Mouse (Mus musculus) midbrain, embryonic 11.5 days (tissue): Measurements from ENCODE around the gene Rnf126. TPM values are rescaled to one million over a fixed set of nuclear protein-coding genes. Genes with fewer than 3 reads are reported as not detected.

ENCODE experiments used
- ATAC-seq: fragments of 200-750 bp; cut with Nextera tagmentation; 2 replicates; pipeline ENCODE4 v1.8.0; 2017; ENCODE audit warnings: moderate TSS enrichment, moderate library complexity; ENCODE audit not compliant: low FRiP score
- DNase-seq: peaks from one replicate; pipeline ENCODE4 v3.0.0; 2015; ENCODE audit warnings: low spot score; ENCODE audit errors: missing footprints
- H3K27ac ChIP-seq: fragments of 300-500 bp; sonication (generic); 2 replicates; pipeline ENCODE4 v1.5.1; 2014; ENCODE audit warnings: low read depth, low read length
- H3K27me3 ChIP-seq: fragments of 300-500 bp; sonication (generic); 2 replicates; pipeline ENCODE4 v1.6.1; 2014; ENCODE audit warnings: mild to moderate bottlenecking, low read length, moderate library complexity, mixed read lengths; ENCODE audit not compliant: control insufficient read depth, insufficient read depth
- H3K36me3 ChIP-seq: fragments of 300-500 bp; sonication (generic); 2 replicates; pipeline ENCODE4 v1.6.1; 2014; ENCODE audit warnings: mild to moderate bottlenecking, low read length, moderate library complexity, mixed read lengths; ENCODE audit not compliant: control insufficient read depth, insufficient read depth
- H3K4me1 ChIP-seq: fragments of 300-500 bp; sonication (generic); 2 replicates; pipeline ENCODE4 v1.6.1; 2014; ENCODE audit warnings: low read length; ENCODE audit not compliant: control insufficient read depth, insufficient read depth
- H3K4me2 ChIP-seq: fragments of 300-500 bp; sonication (generic); 2 replicates; pipeline ENCODE4 v1.6.1; 2014; ENCODE audit warnings: mild to moderate bottlenecking, moderate library complexity
- H3K4me3 ChIP-seq: fragments of 300-500 bp; sonication (generic); 2 replicates; pipeline ENCODE4 v1.5.1; 2014; ENCODE audit warnings: low read depth, low read length
- H3K9ac ChIP-seq: fragments of 300-500 bp; sonication (generic); 2 replicates; pipeline ENCODE4 v1.6.1; 2014; ENCODE audit warnings: low read length
- H3K9me3 ChIP-seq: fragments of 300-500 bp; sonication (generic); 2 replicates; pipeline ENCODE4 v1.6.1; 2016; ENCODE audit warnings: low read length; ENCODE audit not compliant: control insufficient read depth
- WGBS: fragments of 180-500 bp; shearing (Covaris S2); extraction: QIAGEN DNeasy Blood & Tissue Kit; methylation state at CpG from one replicate; pipeline ENCODE4 v1.1.7; 2014; 5-methylcytosine and 5-hydroxymethylcytosine counted together
- polyA plus RNA-seq: library from polyadenylated mRNA; unstranded; fragments of >200 nt; fragmentation: Nextera tagmentation; extraction: Ambion mirVana; gene quantifications from 2 replicates; pipeline ENCODE4 v1.2.1, GENCODE M21; 2014

The Rnf126 gene
- polyA plus RNA-seq, 1 experiment from 2014 or later = 81.9 TPM

DNA sequence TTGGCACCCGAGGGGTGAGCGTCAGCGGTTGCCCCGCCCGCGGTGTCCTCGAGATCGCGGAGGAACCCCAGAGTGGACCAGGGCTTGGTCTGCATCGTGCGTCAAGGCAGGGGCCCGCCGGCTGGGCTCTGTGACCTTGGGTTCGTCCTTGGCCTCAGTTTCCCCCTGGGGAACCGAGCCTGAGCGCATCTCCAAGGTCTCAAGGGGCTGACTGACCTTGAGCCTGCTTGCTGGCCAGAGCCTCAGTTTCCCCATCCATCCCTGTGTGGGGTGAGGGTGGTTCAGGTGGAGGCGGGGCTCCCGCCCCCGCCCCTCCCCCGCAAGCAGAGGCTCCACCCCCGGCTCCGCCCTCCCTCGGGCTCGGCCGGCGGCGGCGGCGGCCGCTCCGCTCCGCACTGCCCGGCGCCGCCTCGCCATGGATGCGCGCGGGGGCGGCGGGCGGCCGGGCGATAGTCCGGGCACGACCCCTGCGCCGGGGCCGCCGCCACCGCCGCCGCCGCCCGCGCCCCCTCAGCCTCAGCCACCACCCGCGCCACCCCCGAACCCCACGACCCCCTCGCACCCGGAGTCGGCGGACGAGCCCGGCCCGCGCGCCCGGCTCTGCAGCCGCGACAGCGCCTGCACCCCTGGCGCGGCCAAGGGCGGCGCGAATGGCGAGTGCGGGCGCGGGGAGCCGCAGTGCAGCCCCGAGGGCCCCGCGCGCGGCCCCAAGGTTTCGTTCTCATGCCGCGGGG is 50.3 kb downstream of the Rnf126 start, which contains the start of gene Hcn2:
Gene Hcn2, plus strand, starts transcription at position 381 of the 734 bp plus-strand sequence.
- ATAC-seq (peak; percentile 61; the same call in 1 of the 2 replicates), DNase-seq (no peak)
- H3K9ac ChIP-seq = peak within 1 kb of the TSS; percentile 54
- no peaks in the 10 kb centered on the region for H3K9me3 ChIP-seq
- peak within 1 kb of the TSS; percentile 60 for H3K4me3 ChIP-seq
- H3K4me1 ChIP-seq = peaks cover 13% of the 10 kb centered on the region
- peaks cover 41% of the 10 kb centered on the region for H3K27me3 ChIP-seq
- WGBS = 2% methylated on average over 63 of the region's 91 CpGs
- peaks cover 5% of the 10 kb centered on the region for H3K36me3 ChIP-seq
- no peak within 1 kb of the TSS for H3K27ac ChIP-seq
- peak within 1 kb of the TSS; percentile 92 for H3K4me2 ChIP-seq

DNA sequence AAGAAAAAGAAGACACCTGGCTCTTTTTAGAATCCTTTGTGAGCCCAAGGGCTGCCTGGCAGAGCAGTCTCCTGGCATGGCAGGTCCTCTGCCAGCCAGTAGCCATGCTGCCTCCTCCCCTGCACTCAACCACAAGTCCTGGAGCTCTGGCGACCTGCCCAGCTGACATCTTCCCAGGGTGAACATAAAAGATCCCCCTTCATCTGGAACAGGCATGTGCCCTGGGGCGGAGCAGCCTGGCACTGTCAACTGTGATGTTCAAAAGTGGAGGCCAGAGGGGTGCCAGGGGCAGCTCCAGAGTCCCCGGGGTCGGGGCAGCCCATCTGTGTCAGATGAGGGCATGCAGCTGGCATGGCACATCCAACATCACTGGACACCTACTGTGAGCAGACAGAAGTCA is 51.8 kb downstream of the Rnf126 start:
- H3K4me2 ChIP-seq = no peak overlapping the region
- no peak overlapping the region for H3K4me3 ChIP-seq
- no peak for ATAC-seq
- DNase-seq = no peak
- no peak overlapping the region for H3K9ac ChIP-seq
- peaks cover 13% of the 10 kb centered on the region for H3K4me1 ChIP-seq
- peaks cover 41% of the 10 kb centered on the region for H3K27me3 ChIP-seq
- peaks cover 15% of the 10 kb centered on the region for H3K36me3 ChIP-seq
- WGBS = 71% methylated on average over 4 of the region's 4 CpGs
- no peak overlapping the region for H3K27ac ChIP-seq
- H3K9me3 ChIP-seq = no peaks in the 10 kb centered on the region

DNA sequence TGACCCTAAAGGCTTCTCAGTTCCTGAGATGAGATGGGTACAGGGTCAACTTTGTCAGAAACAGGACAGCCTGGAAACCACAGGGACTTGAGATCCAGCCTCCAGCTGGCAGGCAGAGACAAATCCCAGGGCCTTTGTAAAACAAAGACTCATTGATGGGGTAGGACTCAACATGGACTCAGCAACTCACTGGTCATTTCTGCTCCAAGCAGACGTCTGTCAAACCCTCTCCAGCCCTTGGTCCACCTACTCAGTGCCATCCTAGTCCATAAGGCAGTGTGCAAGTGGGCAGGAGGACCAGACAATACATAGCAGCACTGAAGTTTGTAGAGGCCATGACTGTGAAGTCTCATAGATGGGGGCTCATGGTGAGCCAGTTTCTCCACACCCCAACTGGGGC is 53.6 kb downstream of the Rnf126 start:
- WGBS = 23% methylated on average over 1 of the region's 1 CpGs
- H3K9ac ChIP-seq = no peak overlapping the region

DNA sequence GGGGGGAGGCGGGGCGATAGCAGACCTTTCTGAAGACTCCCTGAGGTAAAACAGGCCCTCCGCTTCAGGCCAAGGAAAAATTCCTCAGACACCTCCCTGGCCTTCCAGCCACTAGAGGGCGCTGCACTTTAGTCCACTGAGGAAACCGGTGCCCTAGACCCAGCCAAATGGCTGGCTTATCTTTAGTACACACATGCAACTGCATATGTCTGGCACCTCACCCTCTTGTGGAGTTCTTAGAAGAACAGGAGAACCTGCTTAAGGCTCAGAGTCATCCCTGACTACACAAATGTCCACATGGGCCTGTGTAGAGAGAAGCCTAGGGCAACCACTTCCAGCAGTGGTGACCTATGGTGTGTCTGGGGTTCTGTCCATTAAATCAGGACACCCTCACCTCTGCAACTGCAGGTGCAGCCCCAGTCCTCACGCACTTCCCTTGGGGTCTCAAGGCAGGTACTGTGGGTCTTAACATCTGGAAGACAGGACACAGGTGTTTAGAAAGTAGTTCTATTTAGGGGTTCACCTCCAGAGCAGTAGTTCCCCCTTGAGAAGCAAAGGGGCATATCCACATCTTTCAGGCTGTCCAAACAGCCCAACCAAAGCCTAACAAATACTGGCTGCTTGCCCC is 54.1 kb downstream of the Rnf126 start:
- Histone ChIP-seq H3K36me3 (peaks cover 21% of the 10 kb centered on the region), H3K27me3 (peaks cover 27% of the 10 kb centered on the region), H3K4me2 (no peak overlapping the region), H3K9me3 (no peaks in the 10 kb centered on the region), H3K4me1 (peaks cover 12% of the 10 kb centered on the region), H3K27ac (no peak overlapping the region), H3K4me3 (no peak overlapping the region), H3K9ac (no peak overlapping the region)
- DNase-seq (peak; percentile 98), ATAC-seq (peak; percentile 41)
- WGBS = 10% methylated on average over 4 of the region's 6 CpGs

More for the DNA sequence above, 53.6 kb downstream of the Rnf126 start:
- Histone ChIP-seq H3K27ac (no peak overlapping the region), H3K4me3 (no peak overlapping the region), H3K9me3 (no peaks in the 10 kb centered on the region), H3K4me1 (peaks cover 13% of the 10 kb centered on the region), H3K36me3 (peaks cover 21% of the 10 kb centered on the region), H3K4me2 (no peak overlapping the region), H3K27me3 (peaks cover 32% of the 10 kb centered on the region)
- DNase-seq (no peak), ATAC-seq (no peak)

DNA sequence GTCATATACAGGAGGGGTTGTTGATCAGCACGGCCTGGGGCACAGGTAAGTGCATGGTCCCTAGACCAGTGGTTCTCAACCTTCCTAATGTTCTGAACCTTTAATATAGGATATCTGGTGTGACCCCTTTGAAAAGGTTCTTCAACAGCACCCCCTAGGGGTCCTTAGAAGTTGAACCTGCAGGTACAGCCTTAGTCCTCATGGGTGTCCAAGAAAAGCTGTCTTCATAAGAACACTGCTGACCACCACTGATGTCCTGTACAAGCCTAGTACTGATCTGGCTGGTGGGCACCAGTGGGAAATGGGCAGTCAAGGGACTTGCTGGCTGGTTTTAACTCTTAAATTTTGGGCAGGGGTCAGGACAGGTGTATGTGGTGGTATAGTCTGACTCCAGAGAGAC is 54.7 kb downstream of the Rnf126 start:
- Histone ChIP-seq H3K4me2 (no peak overlapping the region), H3K27me3 (peaks cover 21% of the 10 kb centered on the region), H3K36me3 (peaks cover 21% of the 10 kb centered on the region), H3K9me3 (no peaks in the 10 kb centered on the region), H3K4me1 (peaks cover 6% of the 10 kb centered on the region), H3K27ac (no peak overlapping the region), H3K4me3 (no peak overlapping the region), H3K9ac (no peak overlapping the region)
- WGBS = 86% methylated on average over 1 of the region's 1 CpGs
- peak; percentile 22; the same call in 1 of the 2 replicates for ATAC-seq
- no peak for DNase-seq

DNA sequence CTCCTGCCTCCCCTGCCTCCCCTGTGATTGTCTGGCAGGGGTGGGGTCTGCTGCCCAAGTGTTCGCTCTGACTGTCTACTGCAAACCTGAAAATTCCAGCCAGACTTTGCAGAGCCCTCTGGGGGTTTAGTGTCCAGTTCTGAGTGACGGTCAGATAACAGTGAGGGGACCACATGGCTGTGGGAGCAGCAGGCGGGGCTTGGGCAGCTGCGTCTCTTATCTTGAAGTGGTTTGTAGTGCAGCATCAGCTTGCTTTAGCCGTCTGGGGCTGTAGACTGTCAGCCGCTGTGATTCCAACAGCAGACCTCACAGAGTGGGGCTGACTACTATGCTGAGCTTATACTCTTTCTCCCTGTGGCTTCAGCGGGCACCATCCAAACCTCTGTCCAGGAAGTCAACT is 57.4 kb downstream of the Rnf126 start:
- H3K4me1 ChIP-seq = peaks cover 21% of the 10 kb centered on the region
- H3K9ac ChIP-seq = no peak overlapping the region
- WGBS = 84% methylated on average over 7 of the region's 7 CpGs
- ATAC-seq = no peak
- no peak overlapping the region for H3K27ac ChIP-seq
- H3K36me3 ChIP-seq = peaks cover 21% of the 10 kb centered on the region
- no peaks in the 10 kb centered on the region for H3K9me3 ChIP-seq
- H3K27me3 ChIP-seq = no peaks in the 10 kb centered on the region; the same call in 1 of the 2 replicates
- no peak overlapping the region for H3K4me3 ChIP-seq
- no peak overlapping the region for H3K4me2 ChIP-seq
- no peak for DNase-seq

DNA sequence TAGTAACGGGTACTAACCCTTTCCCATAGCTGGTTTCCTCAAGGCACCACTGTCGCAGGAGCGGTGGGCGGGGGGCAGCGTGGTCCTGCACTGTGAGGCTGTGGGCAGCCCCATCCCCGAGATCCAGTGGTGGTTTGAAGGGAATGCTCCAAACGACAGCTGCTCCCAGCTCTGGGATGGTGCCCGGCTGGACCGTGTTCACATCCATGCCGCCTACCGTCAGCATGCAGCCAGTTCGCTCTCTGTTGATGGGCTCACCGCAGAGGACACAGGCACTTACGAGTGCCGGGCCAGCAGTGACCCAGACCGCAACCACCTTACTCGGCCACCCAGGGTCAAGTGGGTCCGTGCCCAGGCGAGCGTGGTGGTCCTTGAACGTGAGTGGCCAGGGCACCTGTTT is 58.1 kb downstream of the Rnf126 start:
- H3K4me1 ChIP-seq = peaks cover 21% of the 10 kb centered on the region
- H3K27ac ChIP-seq = no peak overlapping the region
- WGBS = 90% methylated on average over 21 of the region's 21 CpGs
- no peaks in the 10 kb centered on the region for H3K27me3 ChIP-seq
- H3K36me3 ChIP-seq = peaks cover 21% of the 10 kb centered on the region
- H3K4me2 ChIP-seq = no peak overlapping the region
- H3K9ac ChIP-seq = no peak overlapping the region
- no peak for DNase-seq
- no peaks in the 10 kb centered on the region for H3K9me3 ChIP-seq
- ATAC-seq = no peak
- no peak overlapping the region for H3K4me3 ChIP-seq

Other genes starting within 250 kb of the Rnf126 start
- gene Plpp2, start 233.2 kb downstream of the Rnf126 start, polyA plus RNA-seq = 10.5 and 13.4 TPM in 2 replicates
- 33.0 and 41.8 TPM in 2 replicates for gene Mier2, start 211.8 kb downstream of the Rnf126 start, polyA plus RNA-seq
- not detected in 2 replicates for gene Theg, start 179.6 kb downstream of the Rnf126 start, polyA plus RNA-seq
- 0.10 and 0.12 TPM in 2 replicates for gene C2cd4c, start 152.9 kb downstream of the Rnf126 start, polyA plus RNA-seq
- 11.4 and 13.0 TPM in 2 replicates for gene Shc2, start 129.0 kb downstream of the Rnf126 start, polyA plus RNA-seq
- gene Odf3l2, start 121.2 kb downstream of the Rnf126 start, polyA plus RNA-seq = not detected in 2 replicates
- gene Madcam1, start 102.4 kb downstream of the Rnf126 start, polyA plus RNA-seq = 1.2 and 1.4 TPM in 2 replicates
- gene Tpgs1, start 97.6 kb downstream of the Rnf126 start, polyA plus RNA-seq = 65.5 and 69.6 TPM in 2 replicates
- 149 and 178 TPM in 2 replicates for gene Cdc34, start 84.8 kb downstream of the Rnf126 start, polyA plus RNA-seq
- gene Gzmm, start 77.9 kb downstream of the Rnf126 start, polyA plus RNA-seq = 0.27 and 0.58 TPM in 2 replicates
- gene Bsg, start 62.5 kb downstream of the Rnf126 start, polyA plus RNA-seq = 576 and 580 TPM in 2 replicates
- 0.22 TPM in 2 replicates for gene Hcn2, start 50.3 kb downstream of the Rnf126 start, polyA plus RNA-seq
- 28.5 and 31.2 TPM in 2 replicates for gene Polrmt, start 20.4 kb downstream of the Rnf126 start, polyA plus RNA-seq
- gene Fgf22, start 11.9 kb downstream of the Rnf126 start, polyA plus RNA-seq = 0.08 and 0.32 TPM in 2 replicates
- gene Fstl3, start 10.3 kb upstream of the Rnf126 start, polyA plus RNA-seq = 0.60 and 1.2 TPM in 2 replicates
- gene Prss57, start 24.0 kb upstream of the Rnf126 start, polyA plus RNA-seq = 0.10 and 0.40 TPM in 2 replicates
- 109 and 129 TPM in 2 replicates for gene Palm, start 26.6 kb upstream of the Rnf126 start, polyA plus RNA-seq
- 0.41 TPM in 1 of 2 replicates, not detected in the other for gene Misp, start 54.0 kb upstream of the Rnf126 start, polyA plus RNA-seq
- gene Ptbp1, start 87.5 kb upstream of the Rnf126 start, polyA plus RNA-seq = 147 and 176 TPM in 2 replicates
- gene Prtn3, start 107.5 kb upstream of the Rnf126 start, polyA plus RNA-seq = 11.9 and 12.1 TPM in 2 replicates
- 112 and 117 TPM in 2 replicates for gene Plppr3, start 107.7 kb upstream of the Rnf126 start, polyA plus RNA-seq
- 0.18 TPM in 1 of 2 replicates, not detected in the other for gene Elane, start 119.3 kb upstream of the Rnf126 start, polyA plus RNA-seq
- not detected in 2 replicates for gene Cfd, start 123.9 kb upstream of the Rnf126 start, polyA plus RNA-seq
- gene Med16, start 142.0 kb upstream of the Rnf126 start, polyA plus RNA-seq = 39.7 and 45.7 TPM in 2 replicates
- 20.6 and 25.6 TPM in 2 replicates for gene Gm26602, start 143.9 kb upstream of the Rnf126 start, polyA plus RNA-seq
- 0.34 and 0.61 TPM in 2 replicates for gene Kiss1r, start 150.0 kb upstream of the Rnf126 start, polyA plus RNA-seq
- gene R3hdm4, start 154.3 kb upstream of the Rnf126 start, polyA plus RNA-seq = 127 and 135 TPM in 2 replicates
- gene Arid3a, start 160.1 kb upstream of the Rnf126 start, polyA plus RNA-seq = 4.2 and 6.2 TPM in 2 replicates
- gene Wdr18, start 193.2 kb upstream of the Rnf126 start, polyA plus RNA-seq = 92.7 and 98.4 TPM in 2 replicates
- 0.22 and 0.38 TPM in 2 replicates for gene Grin3b, start 203.8 kb upstream of the Rnf126 start, polyA plus RNA-seq
- gene Tmem259, start 217.4 kb upstream of the Rnf126 start, polyA plus RNA-seq = 11.9 and 13.5 TPM in 2 replicates
- 158 and 160 TPM in 2 replicates for gene Cnn2, start 221.6 kb upstream of the Rnf126 start, polyA plus RNA-seq
- gene Abca7, start 229.5 kb upstream of the Rnf126 start, polyA plus RNA-seq = 2.8 and 2.9 TPM in 2 replicates
- gene Arhgap45, start 249.7 kb upstream of the Rnf126 start, polyA plus RNA-seq = 3.6 and 3.8 TPM in 2 replicates